Mouse (Mus musculus) adrenal gland, postnatal 14 days (tissue): ENCODE results near the gene Myh9. TPM values are rescaled to one million over a fixed set of nuclear protein-coding genes. Genes with fewer than 3 reads are reported as not detected.

Experiments used
- DNase-seq: peaks from one replicate; pipeline ENCODE4 v3.0.0; 2021; ENCODE audit warnings: mixed read lengths
- total RNA-seq: library from RNA; stranded (reverse); gene quantifications from 2 replicates; pipeline ENCODE4 v1.2.3, GENCODE M21; 2021

The Myh9 gene
- total RNA-seq, 1 experiment from 2014 or later: 280 TPM

- no peak for DNase-seq
Measured at GRCm38 (mm10) chr15:77789186-77789585, 52.8 kb downstream of the Myh9 start.

DNA sequence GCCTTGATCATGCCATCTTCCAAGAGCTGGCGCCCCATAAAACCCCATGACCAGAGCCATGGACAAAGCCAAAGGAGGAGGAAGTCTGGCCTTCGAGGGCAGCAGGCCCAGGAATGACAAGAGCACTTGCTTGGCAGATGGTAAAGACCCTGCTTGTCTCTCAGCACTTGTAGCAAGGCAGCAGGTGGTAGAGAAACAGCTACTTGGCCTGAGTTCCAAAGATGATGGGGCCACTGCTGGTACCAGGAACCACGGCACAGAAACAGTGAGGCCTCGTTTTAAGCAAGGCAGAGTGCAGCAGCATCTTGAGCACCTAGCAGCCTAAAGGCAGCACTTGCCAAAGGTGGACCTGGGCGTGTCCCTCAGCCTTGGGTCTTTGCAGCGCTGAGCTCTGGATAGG, 53.6 kb downstream of the Myh9 start:
- no peak for DNase-seq

GRCm38 (mm10) chr15:77785807-77786206, 56.2 kb downstream of the Myh9 start:
- DNase-seq: no peak

GRCm38 (mm10) chr15:77784039-77784824, 57.7 kb downstream of the Myh9 start:
- DNase-seq: no peak

DNA sequence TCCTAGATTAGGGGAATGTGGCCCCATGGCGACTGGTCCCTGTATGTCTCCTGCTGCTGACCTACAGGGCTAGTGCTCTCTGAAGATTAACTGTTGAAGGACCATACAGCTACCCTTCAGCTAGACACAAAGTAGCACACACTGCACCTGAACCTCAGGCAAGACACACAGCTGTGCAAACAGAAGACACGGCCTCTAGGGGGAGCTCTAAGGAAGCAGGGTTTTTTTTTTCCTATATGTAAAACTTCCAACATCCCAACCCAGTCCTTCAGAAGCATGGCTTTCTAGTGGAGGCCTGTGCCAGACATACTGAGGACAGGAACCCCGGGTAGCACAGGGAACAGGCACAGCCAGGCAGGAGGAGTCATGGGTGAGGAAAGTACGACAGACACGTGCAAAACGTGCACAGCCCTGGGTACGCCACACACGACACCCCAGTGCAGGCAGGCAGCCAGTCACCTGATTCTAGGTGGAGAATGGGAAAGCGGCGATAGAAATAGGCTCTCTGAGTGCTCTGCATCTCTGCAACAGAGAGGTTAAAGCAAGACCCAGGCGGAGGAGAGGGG, 59.4 kb downstream of the Myh9 start:
- DNase-seq: peak; percentile 67

- peak; percentile 91 for DNase-seq
Measured at GRCm38 (mm10) chr15:77775186-77775963, 66.6 kb downstream of the Myh9 start.

- no peak for DNase-seq
Measured at GRCm38 (mm10) chr15:77774303-77774702, 67.7 kb downstream of the Myh9 start.

- DNase-seq: no peak
Measured at GRCm38 (mm10) chr15:77773099-77773915, 68.7 kb downstream of the Myh9 start.

GRCm38 (mm10) chr15:77770942-77771341, 71.0 kb downstream of the Myh9 start:
- DNase-seq: no peak

GRCm38 (mm10) chr15:77770341-77770740, 71.6 kb downstream of the Myh9 start:
- no peak for DNase-seq

- DNase-seq: no peak
Measured at GRCm38 (mm10) chr15:77766981-77767380, 75.0 kb downstream of the Myh9 start.

- DNase-seq: no peak
Measured at GRCm38 (mm10) chr15:77765484-77766093, 76.4 kb downstream of the Myh9 start.

GRCm38 (mm10) chr15:77764391-77765006, 77.5 kb downstream of the Myh9 start:
- DNase-seq: peak; percentile 71

DNA sequence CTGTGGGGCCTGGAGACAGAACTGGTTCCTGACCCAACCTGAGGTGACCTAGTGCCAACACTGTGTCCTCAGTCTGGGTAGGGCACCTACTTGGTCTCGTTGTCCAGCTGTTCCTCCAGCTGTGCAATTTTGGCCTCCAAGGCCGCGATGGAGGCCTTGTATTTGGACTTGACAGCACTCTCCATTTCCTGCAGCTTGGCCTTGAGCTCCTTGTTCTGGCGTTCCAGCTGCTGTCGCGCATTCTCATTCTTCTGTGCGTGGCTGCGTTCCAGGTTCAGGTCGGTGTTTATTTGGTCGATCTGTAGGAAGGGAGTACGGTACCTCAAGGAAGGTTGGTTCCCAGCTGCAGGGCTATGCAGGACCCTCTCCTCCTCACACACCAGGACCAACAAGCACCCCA, 78.3 kb downstream of the Myh9 start:
- peak; percentile 61 for DNase-seq

DNA sequence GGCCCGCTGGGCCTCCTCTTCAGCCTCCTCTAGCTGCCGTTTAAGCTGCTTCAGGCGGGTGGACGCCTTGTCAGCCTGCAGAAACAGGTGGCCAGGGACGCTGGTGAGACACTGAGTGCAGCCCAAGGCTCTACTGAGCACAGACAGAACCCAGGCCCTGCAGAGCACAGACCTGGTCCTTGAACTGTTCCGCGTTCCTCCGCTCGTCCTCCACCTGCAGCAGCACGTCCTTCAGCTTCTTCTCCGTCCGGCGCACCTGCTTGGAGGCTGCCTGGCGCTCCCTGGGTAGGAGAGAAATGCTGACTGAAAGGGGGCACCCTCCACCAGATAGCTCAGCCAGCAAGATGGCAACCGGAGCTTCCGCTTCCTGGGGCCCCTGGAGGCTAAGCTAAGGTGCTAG, 78.9 kb downstream of the Myh9 start:
- no peak for DNase-seq

GRCm38 (mm10) chr15:77761561-77762380, 80.2 kb downstream of the Myh9 start:
- peak; percentile 81 for DNase-seq

DNA sequence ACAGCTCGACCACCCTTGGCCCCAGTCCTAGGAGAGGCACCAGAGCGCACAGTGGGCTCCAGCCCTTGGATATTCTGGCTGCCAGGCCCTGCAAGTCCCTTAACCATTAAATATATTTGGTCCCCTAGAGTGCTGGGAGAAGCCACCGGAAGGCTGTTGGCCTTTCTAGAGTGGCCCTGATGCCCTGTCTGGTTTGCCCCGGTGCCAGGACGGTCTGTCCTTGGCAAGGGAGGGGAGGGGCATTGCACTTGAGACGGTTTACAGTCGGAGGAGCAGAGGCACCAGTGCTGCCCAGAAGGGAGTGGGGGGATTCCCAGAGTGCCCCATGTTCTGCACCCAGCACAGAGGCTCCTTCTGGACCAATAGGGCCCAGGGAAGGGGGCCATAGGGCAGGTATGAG, 80.9 kb downstream of the Myh9 start:
- DNase-seq: peak; percentile 85

- DNase-seq: no peak
Measured at GRCm38 (mm10) chr15:77760037-77760436, 81.9 kb downstream of the Myh9 start.

DNA sequence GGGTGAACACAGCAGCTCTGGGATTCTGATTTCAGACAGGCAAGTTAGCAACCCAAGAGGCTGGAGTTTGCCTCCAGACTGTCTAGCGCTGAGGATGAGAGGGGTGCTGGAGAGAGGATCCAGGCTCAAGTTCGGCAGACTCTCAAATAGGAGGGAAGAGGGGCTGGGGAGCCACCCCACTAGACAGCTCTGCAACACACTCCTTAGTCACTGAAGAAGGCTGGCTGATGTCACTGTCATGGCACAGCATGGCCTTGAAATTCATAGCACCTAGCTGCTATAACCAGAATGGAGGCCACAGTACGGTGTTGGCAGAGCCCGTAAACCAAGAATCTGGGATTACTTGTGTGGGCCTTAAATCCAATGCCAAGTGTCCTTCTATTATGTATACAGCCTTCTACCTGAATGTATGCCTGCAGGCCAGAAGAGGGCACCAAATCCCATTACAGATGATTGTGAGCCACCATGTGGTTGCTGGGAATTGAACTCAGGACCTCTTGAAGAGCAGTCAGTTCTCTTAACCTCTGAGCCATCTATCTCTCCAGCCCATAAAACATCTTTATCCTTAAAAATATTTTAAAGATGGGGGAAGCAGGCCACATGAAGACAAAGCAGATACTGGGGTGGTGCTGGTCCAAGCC, 84.3 kb downstream of the Myh9 start:
- no peak for DNase-seq

DNA sequence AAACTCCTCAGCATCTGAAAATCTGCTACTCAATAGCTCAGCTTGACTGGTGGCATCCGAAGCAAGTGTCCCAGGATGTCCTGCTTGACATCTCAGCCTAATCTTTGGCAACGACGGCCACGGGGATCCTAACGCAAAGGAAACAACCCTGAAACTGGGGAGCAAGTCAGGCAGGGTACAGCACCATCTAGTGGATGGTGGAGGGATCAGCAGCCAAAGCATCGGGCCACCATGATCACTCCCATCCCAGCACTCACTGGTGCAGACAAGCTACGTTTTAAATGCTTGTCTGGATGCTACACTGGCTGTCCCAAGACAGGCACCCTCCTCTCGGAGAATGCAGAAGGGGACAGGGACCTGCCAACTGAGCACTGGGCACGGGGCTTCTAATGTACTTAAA, 85.1 kb downstream of the Myh9 start, which contains the start of gene Apol8:
Gene Apol8 (minus strand): TSS at position 156 of the 400 bp plus-strand sequence.
- peak; percentile 77 for DNase-seq
